Mouse (Mus musculus) activated CD4-positive, CD25-positive, alpha-beta regulatory T cell, adult 4 months (primary cell): ENCODE data around the gene Ptprm. TPM values are rescaled to one million over a fixed set of nuclear protein-coding genes. Genes with fewer than 3 reads are reported as not detected.

Experiments used
- ATAC-seq: one replicate; pipeline ENCODE4 v1.8.0; 2017
- polyA plus RNA-seq, 2 experiments: library from polyadenylated mRNA; unstranded; fragments of 100-300 nt; shearing (Covaris generic); gene quantifications; one replicate each; pipeline ENCODE4 v1.2.1; 2017

Gene Ptprm
- polyA plus RNA-seq, 2 experiments from 2014 or later: not detected

GRCm38 (mm10) chr17:67055681-67056080 lies 298.6 kb downstream of the Ptprm start:
- ATAC-seq: no peak

DNA sequence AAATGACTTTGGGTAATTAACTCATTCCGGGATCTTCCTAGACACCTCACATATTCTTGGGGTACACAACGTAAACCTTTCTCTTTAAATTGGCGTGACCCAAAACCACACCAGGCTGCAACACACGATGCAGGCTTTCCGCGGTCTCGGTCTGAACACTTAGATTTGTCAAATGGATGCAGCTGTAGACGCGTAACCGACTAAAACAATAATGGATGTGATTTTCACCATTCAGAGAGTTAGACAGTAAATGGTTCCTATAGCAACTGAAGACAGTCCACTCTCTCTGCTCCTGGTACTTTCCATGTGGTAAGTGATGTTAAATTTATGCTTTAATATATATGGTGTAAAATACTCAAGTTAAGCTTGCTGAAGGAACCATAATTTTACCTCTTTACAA lies 300.1 kb downstream of the Ptprm start:
- ATAC-seq: no peak

GRCm38 (mm10) chr17:67052624-67053314 lies 301.5 kb downstream of the Ptprm start:
- no peak for ATAC-seq

GRCm38 (mm10) chr17:67047697-67048096 lies 306.6 kb downstream of the Ptprm start:
- ATAC-seq: no peak

- ATAC-seq: no peak
Observed at GRCm38 (mm10) chr17:67038558-67038957, 315.7 kb downstream of the Ptprm start.

DNA sequence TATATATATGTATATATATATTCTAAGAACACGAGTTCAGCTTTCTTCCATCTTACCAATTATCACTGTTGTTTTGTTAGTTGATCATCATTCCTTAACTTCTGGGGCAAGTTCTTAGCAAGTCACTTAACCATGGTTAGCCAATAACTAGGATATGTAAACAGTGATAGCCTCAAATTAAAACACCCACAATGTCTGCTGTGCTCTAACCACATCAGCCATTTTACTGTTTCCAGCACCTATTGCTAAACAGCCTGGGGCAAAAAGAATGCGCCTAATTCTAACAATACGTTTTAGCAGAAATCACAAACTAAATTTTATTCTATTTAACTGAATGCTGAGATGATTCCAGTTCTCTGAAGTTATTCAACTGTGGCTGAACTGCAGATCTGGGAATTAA lies 320.7 kb downstream of the Ptprm start:
- ATAC-seq: no peak

- no peak for ATAC-seq
Observed at GRCm38 (mm10) chr17:67032021-67032420, 322.2 kb downstream of the Ptprm start.

DNA sequence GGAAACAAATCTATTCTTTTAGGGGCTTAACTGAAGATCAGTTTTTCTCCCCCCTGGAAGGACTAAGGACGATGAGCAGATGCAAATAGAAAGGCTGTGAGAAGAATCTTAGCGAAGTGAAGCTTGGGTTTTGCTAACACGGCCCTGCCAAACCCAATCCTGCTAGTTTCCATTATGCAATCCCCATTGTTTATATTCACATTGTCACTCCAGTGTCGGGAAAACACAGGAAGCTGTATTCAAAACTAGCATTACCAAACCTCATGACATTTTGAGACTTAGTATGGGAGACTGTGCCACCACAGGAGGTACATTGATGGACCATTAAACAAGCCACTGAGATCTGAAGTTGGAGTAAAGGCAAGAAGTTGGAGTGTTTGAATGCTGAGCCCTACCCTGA lies 322.9 kb downstream of the Ptprm start:
- ATAC-seq: no peak

- no peak for ATAC-seq
Observed at GRCm38 (mm10) chr17:67027274-67027673, 327.0 kb downstream of the Ptprm start.

DNA sequence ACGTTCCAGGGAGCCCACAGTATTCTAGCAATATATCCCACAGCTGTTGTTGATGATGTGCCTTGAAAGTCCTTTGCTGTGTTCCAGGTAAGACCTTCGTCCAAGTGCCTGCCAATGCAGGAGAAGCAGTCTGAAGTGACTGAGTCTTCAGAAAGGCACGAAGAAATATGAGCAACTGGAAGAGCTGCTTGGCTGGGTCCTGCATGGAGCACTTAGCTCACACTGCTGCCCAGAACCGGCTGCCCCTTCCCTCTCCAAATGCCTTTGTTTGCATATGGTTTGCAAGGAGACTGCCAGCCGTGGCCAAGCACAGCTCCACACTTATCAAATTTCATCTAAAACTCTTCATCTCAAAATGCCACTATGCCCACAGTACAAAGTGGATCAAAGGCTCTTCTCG lies 337.8 kb downstream of the Ptprm start:
- no peak for ATAC-seq

DNA sequence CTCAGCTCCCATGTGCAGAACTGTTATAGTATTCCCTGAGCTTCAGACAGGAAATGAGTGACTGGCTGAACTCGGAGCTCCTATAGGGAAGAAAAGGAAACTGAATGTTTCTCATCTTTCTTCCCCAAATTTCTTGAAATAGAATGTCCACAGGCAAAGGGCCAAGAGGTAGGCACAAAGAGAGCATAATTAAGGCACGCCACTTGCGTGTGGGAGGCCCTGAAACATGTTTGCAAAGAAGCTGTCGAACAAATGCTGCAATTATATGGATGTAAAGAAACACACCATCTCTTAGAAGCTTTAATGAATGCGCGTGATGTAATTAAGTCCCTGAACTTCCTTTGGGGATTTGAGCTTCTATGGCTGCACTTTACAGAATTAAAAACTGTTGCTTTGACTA lies 341.0 kb downstream of the Ptprm start:
- no peak for ATAC-seq

DNA sequence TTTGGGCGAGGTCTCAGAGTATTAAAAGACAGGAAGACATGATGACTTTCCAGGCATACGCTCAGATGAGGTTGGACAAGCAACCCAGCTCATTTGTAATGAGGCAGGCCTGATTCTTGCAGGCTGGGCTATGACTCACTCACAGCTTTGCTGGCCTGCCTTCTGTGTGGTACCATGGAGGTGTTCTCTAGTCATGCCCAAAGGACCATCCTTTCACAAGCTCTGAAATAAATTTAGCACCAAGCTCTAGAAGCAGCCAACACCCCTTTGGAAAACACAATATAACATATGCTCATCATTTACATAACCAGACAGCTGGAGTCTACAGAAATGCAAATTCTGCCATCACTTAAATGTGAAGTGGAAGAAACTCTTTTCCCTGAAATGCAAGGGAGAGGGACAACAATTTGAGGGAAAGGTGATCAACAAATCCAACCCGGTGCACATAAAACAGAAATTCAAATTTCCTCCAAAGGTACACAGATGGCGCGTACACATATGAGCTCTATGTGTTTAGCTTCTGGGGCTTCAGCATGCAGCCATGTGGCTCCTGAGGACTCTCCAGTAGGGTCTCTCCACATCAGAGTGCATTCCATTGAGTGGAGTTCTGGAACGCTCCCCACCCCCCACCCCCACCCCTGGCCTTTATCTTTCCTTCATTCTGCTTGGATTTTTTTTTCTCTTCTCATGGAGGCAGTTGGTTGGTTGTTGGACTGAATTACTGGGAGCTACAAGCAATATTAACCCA lies 342.2 kb downstream of the Ptprm start:
- ATAC-seq: no peak

DNA sequence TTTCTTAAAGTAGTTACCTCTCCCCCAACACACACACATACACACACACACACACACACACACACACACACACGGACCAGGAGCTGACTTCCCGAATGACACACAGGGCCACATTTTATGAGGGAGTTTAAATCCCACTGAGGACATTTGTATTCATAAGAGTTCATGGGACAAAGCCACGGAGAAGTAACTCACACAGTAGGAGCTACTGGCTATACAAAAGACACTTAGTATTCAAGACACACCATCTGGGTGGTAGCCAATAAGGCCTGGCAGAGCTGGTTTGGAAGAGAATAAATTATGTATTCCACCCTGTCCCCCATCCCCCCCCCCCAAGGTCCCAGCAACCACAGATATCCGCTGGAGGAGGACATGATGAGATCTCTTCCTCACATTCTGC lies 344.1 kb downstream of the Ptprm start:
- ATAC-seq: no peak

DNA sequence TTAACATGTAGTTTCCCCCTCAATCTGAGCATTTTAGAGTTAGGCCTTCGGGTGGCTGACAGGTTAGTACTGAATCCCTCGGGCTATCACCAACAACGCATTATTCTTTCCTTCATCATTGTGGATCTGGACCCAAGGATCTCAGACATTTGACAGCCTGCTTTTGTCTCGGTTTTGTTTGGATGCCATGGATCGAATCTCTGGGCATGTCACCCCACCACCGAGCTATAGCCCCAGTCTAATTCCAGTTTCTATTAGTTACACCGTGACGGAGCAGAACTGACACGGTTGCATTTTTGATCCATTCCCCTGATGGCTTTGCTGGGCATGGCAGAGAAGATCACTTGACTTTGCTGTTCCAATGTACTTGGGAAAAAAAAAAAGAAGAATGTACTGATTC lies 346.1 kb downstream of the Ptprm start:
- no peak for ATAC-seq

GRCm38 (mm10) chr17:67006740-67007385 lies 347.4 kb downstream of the Ptprm start:
- ATAC-seq: no peak

- ATAC-seq: no peak
Observed at GRCm38 (mm10) chr17:66996882-66997281, 357.4 kb downstream of the Ptprm start.

DNA sequence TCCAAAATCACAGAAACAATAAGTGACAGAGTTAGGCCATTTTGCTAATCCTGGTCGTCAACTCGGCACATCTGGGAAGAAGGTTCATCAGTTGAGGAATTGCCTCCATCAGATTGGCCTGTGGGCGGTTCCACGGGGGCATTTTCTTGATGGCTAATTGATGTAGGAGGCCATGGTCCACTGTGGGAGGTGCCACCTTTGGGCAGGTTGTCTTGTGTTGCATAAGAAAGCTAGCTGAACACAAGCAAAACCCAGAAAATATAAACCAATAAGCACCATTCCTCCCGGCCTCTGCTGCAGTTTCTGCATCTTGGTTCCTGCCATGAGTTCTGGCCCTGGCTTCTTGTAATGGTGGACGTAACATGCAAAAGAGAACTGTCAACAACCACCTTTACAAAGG lies 358.2 kb downstream of the Ptprm start:
- ATAC-seq: no peak

DNA sequence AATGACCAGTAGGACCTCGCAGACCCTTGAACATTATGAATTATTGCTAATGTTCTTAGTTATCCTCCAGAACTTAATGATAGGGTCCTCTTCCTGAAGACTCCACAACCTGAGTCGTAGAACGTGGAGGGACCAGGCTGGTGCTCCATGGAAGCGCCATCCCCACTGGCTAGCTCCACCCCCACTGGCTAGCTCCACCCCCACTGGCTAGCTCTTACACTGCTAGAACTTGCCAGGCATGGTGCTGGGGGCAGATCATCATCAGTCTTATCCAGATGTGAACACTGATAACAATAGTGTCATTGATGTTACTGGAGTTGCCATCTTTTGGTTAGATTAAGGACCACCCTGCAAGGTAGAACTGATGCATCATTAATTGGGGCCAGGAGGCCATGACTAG lies 362.4 kb downstream of the Ptprm start:
- ATAC-seq: no peak

DNA sequence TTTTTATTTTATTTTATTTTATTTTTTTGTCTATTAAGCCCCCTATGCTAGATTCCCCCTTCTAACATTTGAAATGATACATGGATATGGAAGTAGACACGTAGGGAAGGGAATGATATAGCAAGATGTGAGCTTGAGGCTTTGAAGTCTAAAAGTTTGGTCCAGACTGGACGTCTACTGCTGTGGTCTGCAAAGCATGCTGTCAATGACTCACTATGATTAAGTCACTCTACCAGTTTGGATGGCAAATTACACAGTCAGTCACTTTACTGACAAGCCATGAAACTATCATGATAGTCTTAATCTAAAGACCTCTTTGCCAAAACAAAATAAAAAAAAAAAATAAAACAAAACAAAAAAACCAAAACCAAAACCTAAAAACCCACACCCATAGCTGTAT lies 363.5 kb downstream of the Ptprm start:
- ATAC-seq: no peak

- no peak for ATAC-seq
Observed at GRCm38 (mm10) chr17:66988014-66988413, 366.2 kb downstream of the Ptprm start.

- ATAC-seq: no peak
Observed at GRCm38 (mm10) chr17:66981649-66982048, 372.6 kb downstream of the Ptprm start.

GRCm38 (mm10) chr17:66979971-66980370 lies 374.3 kb downstream of the Ptprm start:
- ATAC-seq: no peak

DNA sequence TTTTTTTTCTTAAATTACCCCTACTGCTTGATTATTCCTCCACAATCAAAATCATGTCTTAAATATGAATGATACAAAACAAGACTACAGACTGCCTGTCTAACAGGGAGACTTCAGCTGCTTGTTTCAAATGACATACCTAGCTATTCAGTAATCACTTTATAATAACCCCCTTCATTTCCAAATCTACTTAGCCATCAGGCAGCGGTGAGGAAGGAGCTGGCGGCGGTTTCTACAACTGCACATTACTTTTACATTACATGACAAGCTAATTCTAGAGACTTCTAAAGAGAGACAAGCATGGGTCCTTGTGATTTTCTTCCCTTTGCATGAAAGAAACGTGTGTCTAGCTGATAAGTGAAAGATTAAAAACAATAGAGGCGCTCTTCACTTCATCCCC lies 377.8 kb downstream of the Ptprm start:
- ATAC-seq: no peak

DNA sequence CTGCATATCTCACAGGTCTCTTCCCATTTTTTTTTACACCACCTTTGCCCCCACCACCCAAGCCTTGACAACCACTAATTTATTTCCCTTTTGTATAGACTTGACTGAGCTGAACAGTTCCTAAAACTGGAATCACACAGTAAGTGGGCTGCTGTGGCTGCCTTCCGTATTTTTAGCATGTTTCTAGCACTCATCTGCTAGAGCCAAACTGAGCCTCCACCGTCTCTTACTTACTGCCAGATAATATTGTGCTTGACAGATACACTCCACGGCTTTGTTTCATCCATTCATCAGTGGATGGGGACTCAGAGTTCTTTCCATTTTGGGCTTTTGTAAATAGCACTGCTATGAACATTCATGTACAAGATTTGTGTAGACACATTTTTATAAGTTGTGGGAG lies 381.3 kb downstream of the Ptprm start:
- no peak for ATAC-seq
